Mouse (Mus musculus) left cerebral cortex, postnatal 10 days (tissue): ENCODE measurements at regions not wholly inside any gene's neighbourhood (a gene's known extent, or its start where the extent isn't known, plus 50 kb on each side); places are given as distances from the start of the nearest gene placed in this dataset.

Source experiments
- DNase-seq, 2 experiments: peaks; one replicate each; pipeline ENCODE4 v3.0.0; 2021 to 2022; ENCODE audit warnings: low spot score in 2 of 2, mixed read lengths in 1 of 2; ENCODE audit errors: extremely low spot score in 1 of 2
- intact Hi-C: fragments of 180-260 bp; cut with DNase I; formaldehyde crosslinking; loops from one replicate; pipeline ENCODE4 v1.15.1; 2025

DNA sequence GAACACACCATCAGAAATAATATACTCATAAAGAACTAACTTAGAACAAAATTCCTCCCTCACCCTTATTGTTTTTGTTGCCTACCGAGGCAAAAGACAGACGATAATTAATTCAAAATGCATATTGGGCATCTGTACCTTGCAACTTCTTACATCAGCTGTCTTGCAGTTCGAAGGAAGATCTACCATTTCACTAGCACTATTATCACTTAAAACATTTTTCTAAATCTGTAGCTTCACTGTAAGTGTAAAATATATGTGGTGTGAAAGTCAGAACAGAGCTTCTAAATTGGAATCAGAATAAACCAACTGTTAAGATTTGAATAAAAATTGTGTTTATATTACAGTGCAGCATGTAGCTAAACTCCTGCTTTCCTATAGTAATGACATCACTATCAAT is 562.4 kb upstream of the Atp10a start:
- intact Hi-C loops: no loop called here
- DNase-seq: no peak

DNA sequence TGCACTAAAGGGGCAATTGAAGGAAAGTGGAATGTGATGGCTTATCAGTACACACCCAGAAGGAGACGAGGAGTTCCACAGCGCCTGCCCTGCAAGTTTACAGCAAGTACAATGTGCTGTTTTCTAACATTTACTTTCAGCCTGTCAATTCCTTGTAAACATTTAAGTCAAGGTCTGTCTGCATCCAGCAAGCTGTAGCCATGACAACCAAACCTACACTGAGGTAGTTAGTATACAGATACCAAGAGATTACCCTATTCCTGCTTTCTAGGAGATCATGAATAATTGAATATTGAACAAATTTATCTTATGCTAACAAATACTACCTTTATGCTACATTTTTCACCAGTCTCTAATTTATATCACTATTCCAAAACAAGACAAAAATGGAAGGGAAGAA is 569.0 kb upstream of the Gabra5 start:
- no peak for DNase-seq
- intact Hi-C loops: no loop called here

- intact Hi-C loops: no loop called here
- no peak for DNase-seq
Measured at GRCm38 (mm10) chr7:58032975-58033374, 523.1 kb upstream of the Gabra5 start.

DNA sequence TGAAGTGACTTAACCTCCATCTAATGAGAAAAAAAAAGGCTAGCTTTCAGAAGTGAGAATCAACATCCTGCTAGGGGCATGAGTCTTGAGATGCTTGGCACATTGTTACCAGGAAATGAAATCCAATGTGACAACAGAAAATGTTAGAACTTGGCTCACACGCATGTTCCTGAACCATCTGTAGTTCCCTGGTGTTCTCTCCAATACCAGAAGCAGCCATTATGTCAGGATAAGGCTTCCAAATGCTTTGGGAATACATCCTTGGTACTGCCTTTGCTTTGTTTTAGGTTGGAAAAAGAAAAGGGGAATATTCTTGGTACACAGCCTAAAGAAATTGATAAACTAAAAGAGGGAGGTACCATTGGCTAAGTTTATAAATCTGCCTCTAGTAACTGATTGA is 522.3 kb upstream of the Gabra5 start:
- peak in 1 of 2 experiments; percentile 2 for DNase-seq
- intact Hi-C loops: no loop called here

GRCm38 (mm10) chr7:57992406-57993223 is 482.8 kb upstream of the Gabra5 start:
- DNase-seq: peak in 1 of 2 experiments; percentile 44
- intact Hi-C loops: no loop called here

GRCm38 (mm10) chr7:57983192-57983591 is 473.3 kb upstream of the Gabra5 start:
- intact Hi-C loops: no loop called here
- DNase-seq: no peak

DNA sequence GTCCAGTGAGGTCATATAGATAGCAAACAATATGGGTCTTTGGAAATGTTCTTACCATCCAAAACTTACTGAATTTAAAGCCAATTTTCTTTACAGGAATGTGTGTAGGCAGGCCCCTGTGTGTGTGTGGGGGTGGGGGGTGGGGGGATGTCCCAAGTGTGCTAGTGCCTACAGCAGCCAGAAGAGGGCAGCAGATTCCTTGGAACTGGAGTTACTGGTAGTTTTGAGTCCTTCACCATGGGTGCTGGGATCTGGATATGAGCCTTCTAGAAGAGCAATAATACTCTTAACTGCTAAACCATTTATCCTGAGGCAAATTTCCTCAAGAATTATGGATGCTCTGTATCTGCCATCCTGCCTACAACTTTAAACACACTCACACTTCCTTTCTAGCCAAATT is 456.4 kb upstream of the Gabra5 start:
- intact Hi-C loops: no loop called here
- no peak for DNase-seq

GRCm38 (mm10) chr7:57958871-57959270 is 449.0 kb upstream of the Gabra5 start:
- DNase-seq: no peak
- intact Hi-C loops: no loop called here
